Mouse (Mus musculus): ENCODE results near the gene Olfr544. TPM values are rescaled to one million over a fixed set of nuclear protein-coding genes. Genes with fewer than 3 reads are reported as not detected.
"Not testable (repeated sequence)": the region's sequence is repeated elsewhere in the genome, so short reads cannot be mapped to it uniquely, and the experiment has no call there.

Gene Olfr544
- polyA plus RNA-seq, 1 experiment from 2014 or later, result 0.71 TPM

DNA sequence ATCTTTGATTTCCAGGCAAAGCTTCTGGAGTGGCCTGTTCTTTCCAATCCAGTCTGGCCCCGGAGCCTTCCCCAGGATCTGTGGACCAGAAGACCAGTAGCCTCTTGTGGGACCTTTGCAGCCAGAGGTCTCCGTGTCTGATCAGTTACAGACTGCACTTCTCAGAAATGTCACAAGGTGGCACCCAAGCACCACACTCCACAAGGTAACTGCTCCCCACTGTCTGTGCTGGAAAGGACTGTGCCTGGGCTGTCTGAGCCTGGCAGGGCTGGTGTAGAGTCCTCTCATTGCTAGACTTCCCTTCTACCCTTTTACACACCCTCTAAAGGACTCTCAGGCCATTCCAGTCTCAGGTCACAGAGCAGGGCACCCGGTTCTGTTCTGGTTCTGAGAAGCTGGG is 18.7 kb upstream of the Olfr544 start:
- no peaks in the 10 kb centered on the region for H3K9me3 ChIP-seq (replicated peaks)
- ATAC-seq (ENCODE audit: insufficient number of reproducible peaks, low FRiP score, low TSS enrichment, low read depth), result no peak
- H3K4me1 ChIP-seq, result no peaks in the 10 kb centered on the region
- no peak overlapping the region for H3K4me2 ChIP-seq (replicated peaks)
- WGBS, result 38% methylated on average over 3 of the region's 3 CpGs
- H3K36me3 ChIP-seq, result no peaks in the 10 kb centered on the region
- no peak overlapping the region for H3K4me3 ChIP-seq (replicated peaks)
- no peak overlapping the region for H3K27ac ChIP-seq (replicated peaks)
- no peak overlapping the region for H3K9ac ChIP-seq
- no peaks in the 10 kb centered on the region for H3K27me3 ChIP-seq

DNA sequence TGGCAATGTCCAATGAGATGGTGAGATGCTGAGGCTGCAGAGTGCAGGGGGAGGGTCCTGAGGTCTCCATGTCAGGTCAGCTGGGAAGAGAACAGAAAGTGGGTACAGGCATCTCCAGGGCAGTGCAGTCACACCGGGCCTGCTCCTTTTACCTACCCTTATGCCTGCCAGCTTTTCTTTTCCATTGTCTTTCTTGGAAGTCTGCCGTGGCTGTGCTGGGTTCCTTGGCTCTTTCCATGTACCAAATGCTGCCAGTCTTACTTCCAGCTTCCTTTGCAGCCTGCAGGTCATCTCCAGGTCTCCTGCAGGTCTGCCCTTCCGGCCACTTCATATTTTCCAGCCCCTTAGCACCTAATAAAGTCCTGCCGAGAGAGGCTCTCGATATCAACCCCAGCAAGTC is 13.9 kb upstream of the Olfr544 start:
- no peak overlapping the region for H3K4me2 ChIP-seq (replicated peaks)
- no peaks in the 10 kb centered on the region for H3K4me1 ChIP-seq
- no peaks in the 10 kb centered on the region for H3K36me3 ChIP-seq
- no peaks in the 10 kb centered on the region for H3K27me3 ChIP-seq
- no peak overlapping the region for H3K4me3 ChIP-seq (replicated peaks)
- no peak overlapping the region for H3K9ac ChIP-seq
- H3K9me3 ChIP-seq (replicated peaks), result no peaks in the 10 kb centered on the region
- ATAC-seq (ENCODE audit: insufficient number of reproducible peaks, low FRiP score, low TSS enrichment, low read depth), result no peak
- 76% methylated on average over 5 of the region's 5 CpGs for WGBS
- no peak overlapping the region for H3K27ac ChIP-seq (replicated peaks)

DNA sequence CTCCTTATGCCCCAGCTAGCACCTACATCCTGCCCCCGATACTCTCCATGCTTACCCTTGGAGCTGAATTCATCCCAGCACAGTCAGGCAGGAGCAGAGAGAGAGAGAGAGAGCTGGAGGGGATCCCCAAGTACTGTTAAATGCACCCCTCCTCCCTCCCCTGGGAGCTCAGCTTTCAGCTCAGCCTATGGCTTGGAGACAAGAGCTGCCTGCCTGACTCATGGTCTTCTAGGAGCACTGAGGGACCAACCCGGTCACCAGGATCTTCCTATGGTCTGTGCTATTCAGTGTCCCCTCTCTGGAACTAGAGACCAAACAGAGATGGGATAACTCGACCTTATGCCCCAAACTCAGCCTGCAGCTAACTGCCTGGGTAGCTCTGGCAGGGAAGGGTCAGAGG is 11.4 kb upstream of the Olfr544 start, which contains the start of gene Olfr545:
Gene Olfr545, minus strand, starts transcription at position 101 of the 400 bp plus-strand sequence.
- H3K36me3 ChIP-seq, result no peaks in the 10 kb centered on the region
- 52% methylated on average over 3 of the region's 3 CpGs for WGBS
- no peak within 1 kb of the TSS for H3K9ac ChIP-seq
- no peaks in the 10 kb centered on the region for H3K4me1 ChIP-seq
- no peak within 1 kb of the TSS for H3K27ac ChIP-seq (replicated peaks)
- no peak within 1 kb of the TSS for H3K4me3 ChIP-seq (replicated peaks)
- no peaks in the 10 kb centered on the region for H3K9me3 ChIP-seq (replicated peaks)
- H3K27me3 ChIP-seq, result no peaks in the 10 kb centered on the region
- no peak for ATAC-seq (ENCODE audit: insufficient number of reproducible peaks, low FRiP score, low TSS enrichment, low read depth)
- H3K4me2 ChIP-seq (replicated peaks), result no peak within 1 kb of the TSS

DNA sequence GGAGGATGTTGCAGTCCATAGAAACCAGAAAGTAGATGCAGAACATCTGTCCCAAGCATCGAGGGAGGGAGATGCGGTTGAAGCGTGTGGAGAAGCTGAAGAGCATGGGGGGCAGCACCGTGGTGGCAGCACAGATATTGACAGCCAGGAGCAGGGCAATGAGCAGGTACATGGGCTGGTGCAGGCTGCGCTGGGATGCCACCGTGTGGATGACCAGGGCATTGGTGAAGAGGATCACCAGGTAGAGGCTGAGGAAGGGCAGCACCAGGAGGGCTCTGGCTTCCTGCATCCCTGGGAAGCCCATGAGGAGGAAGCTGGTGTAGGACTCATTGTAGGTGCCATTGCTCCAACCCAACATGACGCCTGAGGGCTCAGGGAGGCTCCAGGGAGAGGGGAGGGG is 6.3 kb upstream of the Olfr544 start:
- H3K9ac ChIP-seq; H3K4me3 ChIP-seq (replicated peaks); H3K4me2 ChIP-seq (replicated peaks); ATAC-seq (ENCODE audit: insufficient number of reproducible peaks, low FRiP score, low TSS enrichment, low read depth); H3K27ac ChIP-seq (replicated peaks); H3K9me3 ChIP-seq (replicated peaks); H3K36me3 ChIP-seq; H3K27me3 ChIP-seq; H3K4me1 ChIP-seq: not testable (repeated sequence)
- WGBS, result 48% methylated on average over 7 of the region's 7 CpGs

DNA sequence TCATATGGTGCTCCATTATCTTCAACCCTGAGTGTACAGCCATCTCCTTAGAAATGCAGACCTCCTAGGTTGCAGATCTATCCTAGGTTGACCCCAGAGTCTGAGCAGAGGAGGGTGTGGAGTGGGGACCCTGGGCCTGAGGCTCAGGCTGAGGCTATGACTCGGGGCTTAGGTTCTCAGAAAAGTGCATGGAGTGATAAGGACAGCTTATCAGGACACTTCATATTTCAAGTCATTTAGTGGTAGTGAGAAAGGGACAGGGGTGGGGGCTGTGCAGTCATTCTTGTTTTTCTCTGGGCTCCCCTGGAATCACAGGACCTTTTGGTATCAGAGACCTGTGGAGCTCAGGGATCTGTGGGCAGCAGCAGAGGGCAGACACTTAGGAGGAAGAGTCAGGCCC is 2.0 kb downstream of the Olfr544 start:
- no peaks in the 10 kb centered on the region for H3K9me3 ChIP-seq (replicated peaks)
- 71% methylated on average over 1 of the region's 1 CpGs for WGBS
- H3K27ac ChIP-seq (replicated peaks), result no peak overlapping the region
- ATAC-seq (ENCODE audit: insufficient number of reproducible peaks, low FRiP score, low TSS enrichment, low read depth), result no peak
- no peak overlapping the region for H3K9ac ChIP-seq
- no peak overlapping the region for H3K4me3 ChIP-seq (replicated peaks)
- no peaks in the 10 kb centered on the region for H3K36me3 ChIP-seq
- no peak overlapping the region for H3K4me2 ChIP-seq (replicated peaks)
- no peaks in the 10 kb centered on the region for H3K4me1 ChIP-seq
- no peaks in the 10 kb centered on the region for H3K27me3 ChIP-seq

DNA sequence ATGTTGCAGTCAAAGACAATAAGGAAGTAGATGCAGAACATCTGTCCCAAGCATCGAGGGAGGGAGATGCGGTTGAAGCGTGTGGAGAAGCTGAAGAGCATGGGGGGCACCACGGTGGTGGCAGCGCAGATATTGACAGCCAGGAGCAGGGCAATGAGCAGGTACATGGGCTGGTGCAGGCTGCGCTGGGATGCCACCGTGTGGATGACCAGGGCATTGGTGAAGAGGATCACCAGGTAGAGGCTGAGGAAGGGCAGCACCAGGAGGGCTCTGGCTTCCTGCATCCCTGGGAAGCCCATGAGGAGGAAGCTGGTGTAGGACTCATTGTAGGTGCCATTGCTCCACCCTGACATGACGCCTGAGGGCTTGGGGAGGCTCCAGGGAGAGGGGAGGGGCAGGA is 3.3 kb downstream of the Olfr544 start:
- H3K9ac ChIP-seq; ATAC-seq (ENCODE audit: insufficient number of reproducible peaks, low FRiP score, low TSS enrichment, low read depth): not testable (repeated sequence)
- WGBS, result 62% methylated on average over 8 of the region's 8 CpGs

DNA sequence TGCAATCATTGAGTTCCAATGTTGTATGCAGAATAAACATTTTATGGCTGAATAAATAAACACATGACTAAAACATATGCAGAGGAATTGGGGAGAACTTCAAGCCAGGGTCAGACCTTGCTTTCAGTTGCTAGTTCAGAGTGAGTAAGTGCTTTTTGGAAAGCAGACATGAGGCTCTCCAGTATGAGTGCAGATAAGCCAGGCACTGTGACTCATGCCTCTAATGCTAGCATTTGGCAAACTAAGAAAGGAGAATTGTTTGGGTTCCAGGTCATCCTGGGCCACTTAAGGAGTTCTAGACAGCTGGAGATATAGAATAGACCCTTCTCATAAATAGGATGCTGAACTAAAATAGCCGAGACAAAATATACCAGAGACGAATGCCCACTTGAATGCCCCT is 4.4 kb downstream of the Olfr544 start:
- no peaks in the 10 kb centered on the region for H3K27me3 ChIP-seq
- H3K27ac ChIP-seq (replicated peaks), result no peak overlapping the region
- ATAC-seq (ENCODE audit: insufficient number of reproducible peaks, low FRiP score, low TSS enrichment, low read depth), result no peak
- no peaks in the 10 kb centered on the region for H3K9me3 ChIP-seq (replicated peaks)
- no peak overlapping the region for H3K4me3 ChIP-seq (replicated peaks)
- H3K36me3 ChIP-seq, result no peaks in the 10 kb centered on the region
- WGBS, result 85% methylated on average over 2 of the region's 2 CpGs
- H3K9ac ChIP-seq, result no peak overlapping the region
- H3K4me1 ChIP-seq, result 0 out of 2 replicates have a peak, but pooled peaks cover 3% of the 10 kb centered on the region
- H3K4me2 ChIP-seq (replicated peaks), result no peak overlapping the region

More for the DNA sequence above, 3.3 kb downstream of the Olfr544 start:
- H3K4me1 ChIP-seq; H3K9me3 ChIP-seq (replicated peaks); H3K4me3 ChIP-seq (replicated peaks); H3K27ac ChIP-seq (replicated peaks); H3K4me2 ChIP-seq (replicated peaks); H3K36me3 ChIP-seq; H3K27me3 ChIP-seq: not testable (repeated sequence)

DNA sequence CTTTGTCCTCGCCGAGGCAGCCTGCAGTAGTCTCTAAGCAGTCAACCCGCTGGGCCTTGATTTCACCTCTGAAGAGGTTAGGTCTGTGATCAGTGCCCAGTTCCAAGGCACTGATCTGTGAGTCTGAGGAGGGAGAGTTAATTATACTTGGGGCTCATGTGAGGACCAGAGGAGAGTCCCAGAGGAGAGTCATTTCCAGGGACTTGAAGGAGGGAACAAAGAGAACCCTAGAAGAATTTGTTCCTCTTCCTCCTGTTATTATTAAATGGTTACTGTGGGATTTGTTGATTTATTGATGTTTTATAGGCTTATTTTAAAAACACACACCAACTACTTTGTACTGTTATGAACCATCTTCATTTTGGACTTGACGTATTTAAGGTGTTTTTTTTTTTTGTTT is 6.5 kb downstream of the Olfr544 start, which contains the start of gene Olfr543:
Gene Olfr543, minus strand, starts transcription at position 101 of the 400 bp plus-strand sequence.
- no peak within 1 kb of the TSS for H3K27ac ChIP-seq (replicated peaks)
- 0 out of 2 replicates have a peak, but pooled peaks cover 3% of the 10 kb centered on the region for H3K4me1 ChIP-seq
- no peak within 1 kb of the TSS for H3K9ac ChIP-seq
- no peak for ATAC-seq (ENCODE audit: insufficient number of reproducible peaks, low FRiP score, low TSS enrichment, low read depth)
- H3K27me3 ChIP-seq, result no peaks in the 10 kb centered on the region
- WGBS, result 95% methylated on average over 4 of the region's 4 CpGs
- H3K9me3 ChIP-seq (replicated peaks), result no peaks in the 10 kb centered on the region
- H3K4me3 ChIP-seq (replicated peaks), result no peak within 1 kb of the TSS
- no peaks in the 10 kb centered on the region for H3K36me3 ChIP-seq
- no peak within 1 kb of the TSS for H3K4me2 ChIP-seq (replicated peaks)

DNA sequence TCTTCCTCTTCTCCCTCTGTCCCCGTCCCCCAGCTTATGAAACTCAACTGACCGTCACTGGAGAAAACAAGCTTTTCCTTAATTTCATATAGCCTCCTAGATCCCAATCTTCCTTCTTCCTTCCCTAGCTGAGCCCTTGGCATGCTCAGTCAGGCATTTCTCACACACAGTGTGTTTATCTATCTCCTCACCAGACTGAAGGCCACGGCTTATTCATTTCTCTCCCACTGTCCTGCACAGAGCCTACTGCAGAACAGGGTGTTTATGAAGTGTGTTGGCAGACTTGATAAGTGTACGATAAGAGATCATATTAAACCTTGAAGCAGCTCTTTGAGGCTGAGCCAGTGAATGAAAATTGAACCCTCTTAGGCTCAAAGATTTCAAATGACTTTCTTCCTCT is 7.3 kb downstream of the Olfr544 start:
- no peak overlapping the region for H3K4me3 ChIP-seq (replicated peaks)
- no peaks in the 10 kb centered on the region for H3K9me3 ChIP-seq (replicated peaks)
- H3K9ac ChIP-seq, result no peak overlapping the region
- H3K27ac ChIP-seq (replicated peaks), result no peak overlapping the region
- H3K4me1 ChIP-seq, result 0 out of 2 replicates have a peak, but pooled peaks cover 3% of the 10 kb centered on the region
- no peaks in the 10 kb centered on the region for H3K36me3 ChIP-seq
- no peak overlapping the region for H3K4me2 ChIP-seq (replicated peaks)
- H3K27me3 ChIP-seq, result no peaks in the 10 kb centered on the region
- 79% methylated on average over 4 of the region's 4 CpGs for WGBS
- no peak for ATAC-seq (ENCODE audit: insufficient number of reproducible peaks, low FRiP score, low TSS enrichment, low read depth)

DNA sequence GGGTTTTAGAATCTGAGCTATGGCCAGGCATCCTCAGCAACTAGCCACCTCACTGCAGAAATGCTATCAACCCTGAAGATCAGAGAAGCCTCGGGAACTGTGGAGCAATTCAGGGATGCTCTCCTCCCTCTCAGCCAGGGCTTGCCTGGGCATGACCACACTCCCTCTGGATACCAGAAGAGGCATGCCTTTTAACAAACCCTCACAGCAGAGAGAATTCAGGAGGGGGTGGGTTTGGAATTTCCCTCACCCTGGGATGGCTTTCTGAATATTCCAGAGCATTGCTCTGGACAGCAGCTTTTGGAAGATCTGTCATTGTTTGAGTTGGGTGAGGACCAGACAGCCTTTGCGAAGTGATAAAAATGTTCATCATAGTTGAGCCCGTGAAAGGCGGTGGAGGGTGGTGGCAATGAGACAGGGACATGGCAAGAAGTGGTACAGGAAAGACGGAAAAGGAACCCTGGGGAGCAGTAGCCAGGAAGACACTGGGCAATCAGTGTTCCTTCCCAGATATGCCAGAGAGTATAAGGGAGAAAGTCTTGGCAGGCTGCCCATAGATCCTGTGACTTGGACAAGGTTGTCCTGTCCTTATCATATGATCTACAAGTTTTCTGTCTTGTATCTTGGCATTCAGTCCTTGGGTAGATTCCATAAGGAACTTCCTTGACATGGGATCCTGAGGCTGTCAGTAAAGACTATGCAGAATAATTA is 8.6 kb downstream of the Olfr544 start:
- WGBS, result 60% methylated on average over 5 of the region's 5 CpGs
- no peaks in the 10 kb centered on the region for H3K9me3 ChIP-seq (replicated peaks)

DNA sequence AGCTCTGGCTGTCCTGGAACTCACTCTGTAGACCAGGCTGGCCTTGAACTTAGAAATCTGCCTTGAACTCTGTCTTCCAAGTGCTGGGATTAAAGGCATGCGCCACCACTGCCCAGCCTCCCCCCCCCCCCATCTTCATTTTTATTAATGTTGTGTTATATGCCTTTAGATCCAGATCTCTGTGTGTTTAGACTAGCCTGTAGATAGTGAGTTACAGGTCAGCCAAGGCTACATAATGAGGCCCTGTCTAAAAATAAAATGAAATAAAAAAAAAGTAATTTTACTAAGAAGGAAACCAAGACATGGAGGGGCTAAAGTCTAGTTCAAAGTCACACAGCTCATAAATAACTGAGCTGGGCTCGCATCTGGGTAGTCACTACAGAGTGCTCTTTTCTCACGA is 9.2 kb downstream of the Olfr544 start:
- Histone ChIP-seq H3K36me3 (no peaks in the 10 kb centered on the region), H3K4me1 (0 out of 2 replicates have a peak, but pooled peaks cover 3% of the 10 kb centered on the region), H3K27me3 (no peaks in the 10 kb centered on the region), H3K9me3 (replicated peaks) (no peaks in the 10 kb centered on the region), H3K27ac (replicated peaks) (no peak overlapping the region), H3K4me2 (replicated peaks) (no peak overlapping the region), H3K4me3 (replicated peaks) (no peak overlapping the region), H3K9ac (no peak overlapping the region)
- 81% methylated on average over 3 of the region's 3 CpGs for WGBS
- ATAC-seq (ENCODE audit: insufficient number of reproducible peaks, low FRiP score, low TSS enrichment, low read depth), result no peak

More for the DNA sequence above, 8.6 kb downstream of the Olfr544 start:
- Histone ChIP-seq H3K27me3 (no peaks in the 10 kb centered on the region), H3K4me3 (replicated peaks) (no peak overlapping the region), H3K4me1 (0 out of 2 replicates have a peak, but pooled peaks cover 3% of the 10 kb centered on the region), H3K9ac (no peak overlapping the region), H3K4me2 (replicated peaks) (no peak overlapping the region), H3K27ac (replicated peaks) (no peak overlapping the region), H3K36me3 (no peaks in the 10 kb centered on the region)
- ATAC-seq (ENCODE audit: insufficient number of reproducible peaks, low FRiP score, low TSS enrichment, low read depth), result no peak; the same call in 1 of the 2 replicates

DNA sequence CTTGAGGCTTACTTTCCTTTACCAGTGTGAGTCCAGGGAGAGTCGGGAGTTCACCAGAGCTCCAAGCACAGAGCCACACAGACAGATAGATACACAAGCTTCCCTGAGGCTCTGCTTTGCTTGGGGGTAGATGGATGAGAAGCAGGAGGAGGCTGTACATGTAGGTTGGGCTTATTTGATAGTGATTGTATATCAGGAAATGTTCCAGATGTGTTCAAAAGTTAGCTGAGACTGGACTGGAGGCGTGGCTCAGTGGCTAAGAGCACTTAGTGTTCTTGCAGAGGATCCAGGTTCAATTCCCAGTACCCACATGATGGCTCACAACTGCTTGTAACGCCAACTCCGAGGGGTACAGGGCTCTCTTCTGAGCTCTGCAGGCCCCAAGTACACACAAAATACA is 9.7 kb downstream of the Olfr544 start:
- Histone ChIP-seq H3K4me3 (replicated peaks) (no peak overlapping the region), H3K27me3 (no peaks in the 10 kb centered on the region), H3K4me2 (replicated peaks) (no peak overlapping the region), H3K9me3 (replicated peaks) (no peaks in the 10 kb centered on the region), H3K36me3 (no peaks in the 10 kb centered on the region), H3K27ac (replicated peaks) (no peak overlapping the region), H3K4me1 (0 out of 2 replicates have a peak, but pooled peaks cover 3% of the 10 kb centered on the region), H3K9ac (no peak overlapping the region)
- no peak for ATAC-seq (ENCODE audit: insufficient number of reproducible peaks, low FRiP score, low TSS enrichment, low read depth)
- WGBS, result 82% methylated on average over 4 of the region's 4 CpGs
